ENCODE assay signal across 25 mouse cellular contexts in genomic region chr15:6520505-6521155, GRCm38 (mm10). TPM values are rescaled to one million over a fixed set of nuclear protein-coding genes. Genes with fewer than 3 reads are reported as not detected.
DNase-seq lines count a peak whose midpoint lies in the region; ATAC-seq and TF ChIP-seq lines count a peak whose summit lies in the region.
"Had no signal": no experiment of that assay in that cellular context is flagged by ENCODE, and none has a peak within 500 bp of the region (broad histone marks: within the 10 kb centered on the region; RNA-seq: fewer than 3 reads in every experiment).

No protein-coding gene starts in this region.

- no peak for TF ChIP-seq CTCF in liver, postnatal 0 days (IDR thresholded peaks at IDR 0.05; ENCODE audit: low read depth)

- H3K4me1 ChIP-seq in liver, postnatal 0 days (ENCODE audit: insufficient read depth): peaks cover 8% of the 10 kb centered on the region
- H3K4me1 ChIP-seq: limb, embryonic 12.5 days; midbrain, embryonic 15.5 days had no signal

- no peak overlapping the region for H3K9ac ChIP-seq in liver, postnatal 0 days (replicated peaks)
- H3K9ac ChIP-seq: heart, embryonic 13.5 days; limb, embryonic 12.5 days; lung, embryonic 14.5 days; midbrain, embryonic 15.5 days had no signal

- H3K4me3 ChIP-seq in liver, postnatal 0 days (ENCODE audit: low read depth, low read length): no peak overlapping the region; the same call in 1 of the 2 replicates
- H3K4me3 ChIP-seq: gastrocnemius, adult 2 months; heart, embryonic 13.5 days; limb, embryonic 12.5 days; midbrain, embryonic 15.5 days; myocyte had no signal

- H3K36me3 ChIP-seq in liver, postnatal 0 days (replicated peaks; ENCODE audit: insufficient read depth, low read length): no peaks in the 10 kb centered on the region
- H3K36me3 ChIP-seq: heart, embryonic 13.5 days; limb, embryonic 12.5 days; midbrain, embryonic 15.5 days had no signal

- no peaks in the 10 kb centered on the region for H3K9me3 ChIP-seq in liver, postnatal 0 days (ENCODE audit: low read length)
- H3K9me3 ChIP-seq: heart, embryonic 13.5 days; limb, embryonic 12.5 days; midbrain, embryonic 15.5 days had no signal

- peak; percentile 61 for ATAC-seq in liver, postnatal 0 days
- no peak for ATAC-seq in granulocyte monocyte progenitor cell, adult 5-6 weeks (replicated peaks; ENCODE audit: poor library complexity, severe bottlenecking)

- peak; percentile 83 for TF ChIP-seq EP300 in liver, postnatal 0 days (IDR thresholded peaks at IDR 0.05; ENCODE audit: low read depth)

- H3K4me2 ChIP-seq in liver, postnatal 0 days (ENCODE audit: low read depth, low read length): peak overlapping the region; percentile 45
- H3K4me2 ChIP-seq: heart, embryonic 13.5 days; limb, embryonic 12.5 days; lung, embryonic 14.5 days; midbrain, embryonic 15.5 days had no signal

- no peaks in the 10 kb centered on the region for H3K27me3 ChIP-seq in liver, postnatal 0 days (ENCODE audit: insufficient read depth, low read length)
- H3K27me3 ChIP-seq: heart, embryonic 13.5 days; limb, embryonic 12.5 days; midbrain, embryonic 15.5 days had no signal

- WGBS in liver, postnatal 0 days (ENCODE audit: insufficient replicate concordance): 35% methylated on average over 10 of the region's 10 CpGs

- H3K27ac ChIP-seq in liver, postnatal 0 days (ENCODE audit: low read depth): peak overlapping the region; percentile 7; the same call in 1 of the 2 replicates
- H3K27ac ChIP-seq: heart, embryonic 13.5 days; limb, embryonic 12.5 days; midbrain, embryonic 15.5 days had no signal

- DNase-seq in 416B (ENCODE audit: low read depth) (peak; percentile 86), liver (peak; percentile 31)
- peak; percentile 66 for DNase-seq in c-Kit-positive CD71-positive TER-119-negative erythroid progenitor cells, embryonic 14.5 days (ENCODE audit: low read depth)
- no peak for DNase-seq in liver, postnatal 0 days
- DNase-seq in adrenal gland, postnatal 25 days: no peak
- no peak for DNase-seq in right cerebral cortex, postnatal 4 days
- no peak for DNase-seq in kidney, postnatal 36 days
- DNase-seq: adrenal gland, adult 8-10 months; cerebellum, adult 11 months; cerebellum, postnatal 14 days; embryo, embryonic 11 days; gastrocnemius, adult 2 months; heart, adult 11 months; heart, postnatal 4 days; kidney, adult 8-10 months; kidney, postnatal 14 days; lung, embryonic 14.5 days; lung, postnatal 36 days; spleen, adult 18-20 months; thymus, postnatal 36 days had no signal

RNA-seq across cellular contexts. Expression of gene Fyb, which starts 2.0 kb away (rescaled TPM):
- 28.0 and 29.7 TPM in 2 replicates for polyA plus RNA-seq in liver, postnatal 0 days (2015; fragmentation: Nextera tagmentation; extraction: Ambion mirVana)
- total RNA-seq in adrenal gland, postnatal 25 days (2021): 9.8 and 22.7 TPM in 2 replicates
- total RNA-seq in granulocyte monocyte progenitor cell, adult 5-6 weeks (2014; fragmentation: Nextera tagmentation): 32.0 and 40.6 TPM in 2 replicates
- total RNA-seq in granulocyte monocyte progenitor cell, adult 5-6 weeks (2017): 10.8 and 22.6 TPM in 2 replicates

Comparison
In these comparisons a context has a peak if more than half of its experiments do, and no peak if none do; other contexts are left out.
1. DNase-seq: peak in 416B (single experiment), c-Kit-positive CD71-positive TER-119-negative erythroid progenitor cells, embryonic 14.5 days (single experiment) and liver (single experiment); none in liver, postnatal 0 days (single experiment), adrenal gland, postnatal 25 days (single experiment), right cerebral cortex, postnatal 4 days (single experiment) and kidney, postnatal 36 days (0 of 2).